ENCODE assay signal across 7 mouse cellular contexts in the genomic region with DNA sequence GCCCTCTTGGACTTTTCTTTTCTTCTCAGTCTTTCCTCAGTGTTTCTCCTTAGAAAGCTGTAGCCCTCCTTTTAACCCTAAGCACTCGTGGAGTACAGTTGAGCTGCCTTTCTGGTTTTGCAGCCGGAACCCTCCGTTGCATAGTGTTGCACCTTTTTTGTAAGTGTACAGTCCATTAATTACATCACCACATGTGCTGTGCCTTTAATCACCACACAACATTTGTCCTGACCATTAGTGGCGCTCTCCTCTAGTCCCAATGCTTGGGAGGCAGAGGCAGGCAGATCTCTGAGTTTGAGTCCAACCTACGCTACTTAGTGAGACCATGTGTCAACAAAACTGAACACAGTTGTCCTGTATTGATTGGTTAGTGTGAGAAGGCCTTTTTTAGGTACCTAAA. TPM values are rescaled to one million over a fixed set of nuclear protein-coding genes. Genes with fewer than 3 reads are reported as not detected.
DNase-seq lines count a peak whose midpoint lies in the region; ATAC-seq and TF ChIP-seq lines count a peak whose summit lies in the region.

No protein-coding gene starts in this region.

- peak overlapping the region; percentile 89 for H3K9ac ChIP-seq in embryonic facial prominence, embryonic 15.5 days
- H3K9ac ChIP-seq in intestine, postnatal 0 days (ENCODE audit: low read depth, low read length): peak overlapping the region; percentile 85
- peak overlapping the region; percentile 97 for H3K9ac ChIP-seq in neural tube, embryonic 15.5 days (replicated peaks)

- no peaks in the 10 kb centered on the region for H3K27me3 ChIP-seq in embryonic facial prominence, embryonic 15.5 days
- no peaks in the 10 kb centered on the region for H3K27me3 ChIP-seq in intestine, postnatal 0 days (replicated peaks; ENCODE audit: control insufficient read depth, insufficient read depth, low read length)
- no peaks in the 10 kb centered on the region for H3K27me3 ChIP-seq in neural tube, embryonic 15.5 days (replicated peaks)

- TF ChIP-seq POLR2A in lung, adult 2 months (IDR thresholded peaks at IDR 0.05; ENCODE audit: borderline replicate concordance, extremely low read depth, low read depth, low read length): no peak

- ATAC-seq in embryonic facial prominence, embryonic 15.5 days (ENCODE audit: insufficient number of reproducible peaks, low FRiP score, low TSS enrichment, low read depth): no peak
- no peak for ATAC-seq in intestine, postnatal 0 days
- ATAC-seq in neural tube, embryonic 15.5 days (ENCODE audit: low FRiP score): no peak

- H3K36me3 ChIP-seq in embryonic facial prominence, embryonic 15.5 days: peaks cover 45% of the 10 kb centered on the region
- H3K36me3 ChIP-seq in intestine, postnatal 0 days (ENCODE audit: control insufficient read depth, insufficient read depth): peaks cover 39% of the 10 kb centered on the region
- peaks cover 45% of the 10 kb centered on the region for H3K36me3 ChIP-seq in neural tube, embryonic 15.5 days

- TF ChIP-seq CTCF in lung, adult 2 months (IDR thresholded peaks at IDR 0.05; ENCODE audit: insufficient read depth, low read length): no peak
- TF ChIP-seq CTCF in intestine, postnatal 0 days (IDR thresholded peaks at IDR 0.05; ENCODE audit: low read depth): no peak

- H3K27ac ChIP-seq in embryonic facial prominence, embryonic 15.5 days (replicated peaks): no peak overlapping the region
- no peak overlapping the region for H3K27ac ChIP-seq in intestine, postnatal 0 days (ENCODE audit: low read depth, low read length)
- H3K27ac ChIP-seq in neural tube, embryonic 15.5 days (replicated peaks): no peak overlapping the region

- 80% methylated on average over 5 of the region's 5 CpGs for WGBS in lung, adult 2 months
- 87% methylated on average over 5 of the region's 5 CpGs for WGBS in embryonic facial prominence, embryonic 15.5 days
- WGBS in intestine, postnatal 0 days: 82% methylated on average over 5 of the region's 5 CpGs
- WGBS in neural tube, embryonic 15.5 days: 86% methylated on average over 5 of the region's 5 CpGs

- H3K4me3 ChIP-seq in lung, adult 2 months (replicated peaks; ENCODE audit: extremely low read depth, low read depth, low read length): peak overlapping the region; percentile 95
- H3K4me3 ChIP-seq in embryonic facial prominence, embryonic 15.5 days (replicated peaks): peak overlapping the region; percentile 75
- H3K4me3 ChIP-seq in intestine, postnatal 0 days (ENCODE audit: low read depth, low read length): peak overlapping the region; percentile 71
- H3K4me3 ChIP-seq in neural tube, embryonic 15.5 days (replicated peaks): peak overlapping the region; percentile 67

- peak overlapping the region; percentile 68 for H3K4me2 ChIP-seq in embryonic facial prominence, embryonic 15.5 days (replicated peaks)
- H3K4me2 ChIP-seq in intestine, postnatal 0 days (replicated peaks; ENCODE audit: low read depth): peak overlapping the region; percentile 81
- peak overlapping the region; percentile 86 for H3K4me2 ChIP-seq in neural tube, embryonic 15.5 days

- H3K4me1 ChIP-seq in lung, adult 2 months (ENCODE audit: control insufficient read depth, insufficient read depth, low read length): peaks cover 3% of the 10 kb centered on the region
- H3K4me1 ChIP-seq in embryonic facial prominence, embryonic 15.5 days: peaks cover 16% of the 10 kb centered on the region
- no peaks in the 10 kb centered on the region for H3K4me1 ChIP-seq in intestine, postnatal 0 days (replicated peaks; ENCODE audit: control insufficient read depth, insufficient read depth, low read length)
- H3K4me1 ChIP-seq in neural tube, embryonic 15.5 days: peaks cover 25% of the 10 kb centered on the region

- DNase-seq in lung, adult 2 months: no peak
- no peak for DNase-seq in lung, postnatal 25 days (ENCODE audit: low spot score)
- DNase-seq in embryo, embryonic 10 days (ENCODE audit: low spot score): no peak
- no peak for DNase-seq in urinary bladder, postnatal 25 days (ENCODE audit: low spot score)

- no peaks in the 10 kb centered on the region for H3K9me3 ChIP-seq in embryonic facial prominence, embryonic 15.5 days (replicated peaks)
- H3K9me3 ChIP-seq in intestine, postnatal 0 days (ENCODE audit: control insufficient read depth): no peaks in the 10 kb centered on the region
- H3K9me3 ChIP-seq in neural tube, embryonic 15.5 days (replicated peaks): no peaks in the 10 kb centered on the region

RNA-seq across cellular contexts. Expression of a gene that starts 0.8 kb away (rescaled TPM):
- polyA plus RNA-seq in lung, adult 2 months (2012; rRNA removed): 43.9 and 48.3 TPM in 2 replicates
- polyA plus RNA-seq in embryonic facial prominence, embryonic 15.5 days (2015; fragmentation: Nextera tagmentation; extraction: Ambion mirVana): 74.6 and 76.9 TPM in 2 replicates
- polyA plus RNA-seq in intestine, postnatal 0 days (2015; fragmentation: Nextera tagmentation; extraction: Ambion mirVana): 20.7 and 22.4 TPM in 2 replicates
- polyA plus RNA-seq in neural tube, embryonic 15.5 days (2015; fragmentation: Nextera tagmentation; extraction: Ambion mirVana): 93.3 and 96.1 TPM in 2 replicates

RNA-seq across cellular contexts. Expression of a gene that starts 1.0 kb away (rescaled TPM):
- polyA plus RNA-seq in lung, adult 2 months (2012; rRNA removed): 4.8 and 5.4 TPM in 2 replicates
- polyA plus RNA-seq in embryonic facial prominence, embryonic 15.5 days (2015; fragmentation: Nextera tagmentation; extraction: Ambion mirVana): 10.1 and 12.1 TPM in 2 replicates
- 8.6 and 10.3 TPM in 2 replicates for polyA plus RNA-seq in intestine, postnatal 0 days (2015; fragmentation: Nextera tagmentation; extraction: Ambion mirVana)
- 10.4 and 10.9 TPM in 2 replicates for polyA plus RNA-seq in neural tube, embryonic 15.5 days (2015; fragmentation: Nextera tagmentation; extraction: Ambion mirVana)

RNA-seq across cellular contexts. Expression of a gene that starts 34.4 kb away (rescaled TPM):
- polyA plus RNA-seq in lung, adult 2 months (2012; rRNA removed): 95.9 and 109 TPM in 2 replicates
- 1.3 and 1.8 TPM in 2 replicates for polyA plus RNA-seq in embryonic facial prominence, embryonic 15.5 days (2015; fragmentation: Nextera tagmentation; extraction: Ambion mirVana)
- 0.61 and 0.74 TPM in 2 replicates for polyA plus RNA-seq in intestine, postnatal 0 days (2015; fragmentation: Nextera tagmentation; extraction: Ambion mirVana)
- 0.47 and 0.69 TPM in 2 replicates for polyA plus RNA-seq in neural tube, embryonic 15.5 days (2015; fragmentation: Nextera tagmentation; extraction: Ambion mirVana)

RNA-seq across cellular contexts. Expression of a gene that starts 35.3 kb away (rescaled TPM):
- 412 and 458 TPM in 2 replicates for polyA plus RNA-seq in lung, adult 2 months (2012; rRNA removed)
- polyA plus RNA-seq in embryonic facial prominence, embryonic 15.5 days (2015; fragmentation: Nextera tagmentation; extraction: Ambion mirVana): 394 and 407 TPM in 2 replicates
- 74.1 and 78.8 TPM in 2 replicates for polyA plus RNA-seq in intestine, postnatal 0 days (2015; fragmentation: Nextera tagmentation; extraction: Ambion mirVana)
- 309 and 327 TPM in 2 replicates for polyA plus RNA-seq in neural tube, embryonic 15.5 days (2015; fragmentation: Nextera tagmentation; extraction: Ambion mirVana)

RNA-seq across cellular contexts. Expression of a gene that starts 44.0 kb away (rescaled TPM):
- polyA plus RNA-seq in lung, adult 2 months (2012; rRNA removed): 25.4 and 32.2 TPM in 2 replicates
- 267 and 372 TPM in 2 replicates for polyA plus RNA-seq in embryonic facial prominence, embryonic 15.5 days (2015; fragmentation: Nextera tagmentation; extraction: Ambion mirVana)
- polyA plus RNA-seq in intestine, postnatal 0 days (2015; fragmentation: Nextera tagmentation; extraction: Ambion mirVana): 1.4 and 1.6 TPM in 2 replicates
- polyA plus RNA-seq in neural tube, embryonic 15.5 days (2015; fragmentation: Nextera tagmentation; extraction: Ambion mirVana): 24.5 and 36.3 TPM in 2 replicates

Comparison
In these comparisons a context has a peak if more than half of its experiments do, and no peak if none do; other contexts are left out.
1. RNA of a gene that starts 34.4 kb away (polyA plus RNA-seq): 95.9 to 109 TPM in lung, adult 2 months; 1.3 to 1.8 TPM in embryonic facial prominence, embryonic 15.5 days, 0.61 to 0.74 TPM in intestine, postnatal 0 days and 0.47 to 0.69 TPM in neural tube, embryonic 15.5 days; every median in the first group is over 10 times any median in the second.
2. Peak in every context shown above with its lines, with median percentiles within 50 percentile points of each other: H3K4me3 ChIP-seq, H3K4me2 ChIP-seq and H3K9ac ChIP-seq.